Mouse (Mus musculus): ENCODE data around the gene Zfp82.

The Zfp82 gene

DNA sequence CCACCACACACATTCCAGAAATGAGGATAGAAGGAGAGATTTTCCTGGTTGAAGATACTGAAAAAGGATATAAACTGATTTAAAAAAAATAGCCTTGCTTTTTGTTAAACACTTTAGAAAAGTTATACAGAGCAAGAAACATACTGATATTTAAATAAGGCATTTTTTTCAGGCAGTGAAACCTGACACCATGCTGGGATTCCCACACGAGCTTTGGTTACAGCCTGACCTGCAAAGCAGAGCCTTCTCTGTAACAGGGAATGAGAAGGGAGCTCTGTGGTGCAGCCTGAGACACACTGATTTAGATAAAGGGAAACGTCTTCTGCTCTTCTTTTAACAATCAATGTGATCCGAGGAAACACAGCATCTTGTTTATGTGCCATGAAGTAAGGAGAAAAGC, 19.1 kb downstream of the Zfp82 start:
- in situ Hi-C loops (cut with MboI; ENCODE audit: unreplicated experiment in 2 of 2) = no loop called here

DNA sequence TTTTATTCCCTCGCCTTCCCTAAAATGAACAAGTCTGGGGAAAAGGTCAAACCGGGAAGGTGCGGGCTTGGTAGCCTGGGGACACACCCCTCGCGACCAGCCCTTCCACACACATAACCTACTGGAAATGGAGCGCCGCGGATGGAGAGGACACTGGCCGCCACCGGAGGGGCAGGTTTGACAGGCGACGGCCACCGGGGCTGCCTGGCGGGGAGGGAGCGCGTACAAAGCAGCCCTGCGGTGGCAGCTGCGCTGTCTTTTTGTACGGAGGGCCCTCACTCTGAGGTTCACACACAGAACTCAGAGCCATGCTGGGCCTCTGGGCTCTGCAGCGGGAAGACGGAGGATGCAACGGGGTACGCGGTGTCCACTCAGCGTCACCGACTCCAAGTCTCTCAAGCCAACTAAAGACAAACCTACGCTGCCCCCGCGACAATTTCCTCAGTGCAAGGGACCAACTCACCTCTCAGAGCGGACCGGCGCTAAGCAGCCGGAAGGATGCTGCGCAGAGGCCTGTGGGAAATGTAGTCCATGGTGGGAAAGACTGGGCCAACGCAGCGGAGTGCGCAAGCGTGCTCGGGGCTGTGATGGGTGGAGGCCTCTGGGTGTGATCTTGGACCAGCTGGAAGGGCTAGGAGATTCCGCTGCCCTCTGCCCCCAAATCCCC, 21.7 kb downstream of the Zfp82 start, which contains the start of gene Zfp14:
Gene Zfp14 (minus strand): TSS at position 499 of the 667 bp plus-strand sequence.
- in situ Hi-C loops (cut with MboI; ENCODE audit: unreplicated experiment in 2 of 2) = no loop called here

DNA sequence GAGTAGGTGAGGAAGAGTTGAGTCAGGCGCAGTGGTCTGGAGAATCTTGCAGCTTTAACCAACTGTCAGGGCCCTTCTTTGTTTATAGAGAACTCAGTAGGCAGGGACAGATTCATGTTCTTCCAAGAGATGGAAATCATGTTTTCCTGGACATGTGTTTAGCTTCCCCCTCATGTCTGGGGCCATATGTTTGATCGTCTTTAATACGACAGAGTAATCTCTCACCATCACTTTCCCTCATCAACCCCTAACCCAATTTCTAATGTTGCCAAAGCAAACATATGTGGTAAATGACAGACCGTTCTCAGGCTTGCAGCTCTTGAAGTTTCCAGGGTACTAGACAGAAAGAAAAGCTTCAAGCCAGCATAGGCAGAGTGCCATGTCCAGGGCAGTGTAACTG, 24.6 kb downstream of the Zfp82 start:
- in situ Hi-C loops (cut with MboI; ENCODE audit: unreplicated experiment in 2 of 2) = no loop called here

DNA sequence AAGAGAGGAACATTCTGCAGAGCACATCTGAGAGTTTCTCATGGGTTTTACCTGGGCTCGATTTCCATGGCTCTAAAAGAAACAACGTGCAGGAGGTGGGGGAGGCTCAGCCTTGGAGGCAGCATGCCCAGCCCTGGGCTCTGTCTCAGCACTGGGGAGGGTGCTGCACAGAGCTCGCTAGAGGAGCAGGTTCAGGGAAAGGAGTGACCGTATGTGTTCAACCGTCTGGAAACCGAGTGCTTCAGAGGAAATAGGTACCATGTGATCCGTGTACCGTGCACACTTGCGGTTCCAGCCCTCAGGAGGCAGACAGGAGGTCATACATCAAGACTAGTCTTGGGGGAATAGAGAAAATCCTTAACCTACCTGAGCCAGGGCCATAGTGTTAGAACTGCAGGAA, 28.3 kb downstream of the Zfp82 start:
- in situ Hi-C loops (cut with MboI; ENCODE audit: unreplicated experiment in 2 of 2) = no loop called here

DNA sequence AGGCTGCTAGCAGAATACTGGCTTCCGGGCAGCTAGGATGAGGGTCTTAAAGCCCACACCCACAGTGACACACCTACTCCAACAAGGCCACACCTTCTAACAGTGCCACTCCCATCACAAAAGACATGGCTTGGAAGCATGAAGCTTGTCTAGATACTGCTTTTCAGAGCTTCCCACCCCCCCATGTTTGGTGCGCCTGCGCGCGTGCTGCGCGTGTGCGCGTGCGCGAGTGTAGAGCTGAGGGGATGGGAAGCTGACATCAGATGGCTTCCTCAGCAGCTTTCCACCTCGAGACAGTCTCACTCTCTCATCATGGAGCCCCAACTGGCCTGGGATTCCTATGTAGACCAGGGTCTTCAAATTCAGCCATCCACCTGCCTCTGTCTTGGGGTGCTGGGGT, 38.4 kb downstream of the Zfp82 start:
- in situ Hi-C loops (cut with MboI; ENCODE audit: unreplicated experiment in 2 of 2) = no loop called here

DNA sequence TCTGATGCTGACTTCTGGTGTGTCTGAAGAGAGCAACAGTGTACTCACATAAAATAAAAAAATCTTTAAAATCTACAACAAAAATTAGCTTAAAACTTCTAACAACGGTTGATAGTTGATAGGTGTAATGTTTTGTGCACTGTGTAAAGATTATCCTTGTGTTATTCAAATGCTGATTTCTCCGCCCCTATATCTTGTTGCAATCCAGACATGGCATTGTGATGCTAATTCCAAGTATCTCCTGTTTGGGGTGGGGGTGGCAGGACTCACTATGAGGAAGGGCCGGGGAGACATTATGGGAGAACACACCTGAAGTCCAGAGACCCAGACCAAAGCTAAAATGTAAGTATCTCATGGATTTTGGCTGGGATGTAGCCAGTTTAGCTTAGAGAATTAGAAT, 41.3 kb downstream of the Zfp82 start:
- in situ Hi-C loops (cut with MboI; ENCODE audit: unreplicated experiment in 2 of 2) = no loop called here

DNA sequence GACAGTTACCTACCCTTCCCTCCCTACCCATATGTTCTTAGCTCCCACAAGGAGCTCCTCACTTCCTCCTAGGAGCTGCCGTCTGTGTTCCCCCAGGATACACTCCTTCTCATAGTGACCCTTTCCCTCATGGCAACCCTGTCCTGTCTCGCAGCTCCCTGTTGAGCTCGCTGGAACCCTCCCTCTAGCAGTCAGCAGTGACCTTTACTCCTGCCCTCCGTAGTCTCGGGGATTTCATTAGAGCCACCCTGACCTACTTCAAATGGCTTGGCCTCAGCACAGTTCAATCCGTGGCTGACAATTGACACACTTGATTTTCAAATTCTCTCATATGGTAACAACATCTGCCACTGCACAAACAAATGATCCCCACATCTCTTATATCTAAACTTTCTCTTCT, 42.0 kb downstream of the Zfp82 start:
- in situ Hi-C loops (cut with MboI; ENCODE audit: unreplicated experiment in 2 of 2) = no loop called here

DNA sequence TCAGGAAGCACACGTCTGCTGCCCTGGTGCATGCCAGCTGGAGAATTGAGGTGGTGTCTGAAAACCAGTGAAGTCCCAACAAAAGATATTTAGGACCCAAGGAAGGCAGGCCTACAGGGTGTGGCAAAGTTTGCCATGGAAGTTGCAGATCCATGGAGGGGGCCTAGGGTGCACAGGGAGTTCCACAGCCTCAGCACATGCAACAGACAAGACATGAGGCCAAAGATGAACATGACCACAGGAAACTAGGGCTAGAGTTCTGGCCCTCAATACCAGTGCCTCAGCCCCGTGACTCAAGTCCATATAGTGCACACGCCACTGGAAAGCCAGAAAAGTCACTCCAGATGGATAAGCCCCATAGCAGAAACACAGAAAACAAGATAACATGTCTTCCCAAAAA, 44.1 kb downstream of the Zfp82 start:
- in situ Hi-C loops (cut with MboI; ENCODE audit: unreplicated experiment in 2 of 2) = no loop called here

DNA sequence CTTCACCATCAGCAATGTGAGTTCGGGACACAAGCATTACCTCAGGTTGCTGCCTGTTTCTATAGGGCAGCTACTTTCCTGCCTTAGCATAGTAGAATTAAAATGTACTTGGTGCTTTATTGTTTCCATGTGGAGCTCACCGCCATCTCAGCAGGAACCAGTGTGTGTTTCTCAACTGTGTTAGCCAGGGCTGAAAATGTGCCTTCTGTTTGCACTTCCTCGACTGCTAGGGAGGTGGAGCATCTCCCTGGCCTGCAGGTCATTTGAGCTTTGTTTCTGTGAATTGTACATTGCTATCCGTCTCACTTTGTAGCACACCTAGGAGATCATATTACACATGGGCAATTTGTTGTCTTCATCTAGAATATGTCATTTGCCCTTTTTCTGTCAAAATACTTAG, 45.4 kb downstream of the Zfp82 start:
- in situ Hi-C loops (cut with MboI; ENCODE audit: unreplicated experiment in 2 of 2) = no loop called here

DNA sequence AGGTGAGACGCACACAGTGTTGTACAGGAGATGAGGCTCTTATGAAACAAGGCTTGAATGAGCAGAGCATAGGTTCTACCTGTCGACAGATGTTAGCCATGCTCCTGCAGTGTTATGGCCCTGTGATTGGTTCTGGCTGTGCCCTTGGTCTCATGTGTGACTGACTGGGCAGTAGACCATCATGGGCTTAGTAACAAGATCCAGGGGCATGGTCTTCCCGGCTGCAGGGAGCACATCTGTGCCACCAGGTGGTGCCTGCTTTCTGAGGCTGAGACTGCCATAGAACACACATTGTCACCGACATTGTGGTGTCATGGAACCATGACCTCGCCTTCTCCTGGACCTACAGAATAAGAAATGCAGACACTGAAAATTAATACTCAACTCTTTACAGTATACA, 47.3 kb downstream of the Zfp82 start:
- in situ Hi-C loops (cut with MboI; ENCODE audit: unreplicated experiment in 2 of 2) = no loop called here

DNA sequence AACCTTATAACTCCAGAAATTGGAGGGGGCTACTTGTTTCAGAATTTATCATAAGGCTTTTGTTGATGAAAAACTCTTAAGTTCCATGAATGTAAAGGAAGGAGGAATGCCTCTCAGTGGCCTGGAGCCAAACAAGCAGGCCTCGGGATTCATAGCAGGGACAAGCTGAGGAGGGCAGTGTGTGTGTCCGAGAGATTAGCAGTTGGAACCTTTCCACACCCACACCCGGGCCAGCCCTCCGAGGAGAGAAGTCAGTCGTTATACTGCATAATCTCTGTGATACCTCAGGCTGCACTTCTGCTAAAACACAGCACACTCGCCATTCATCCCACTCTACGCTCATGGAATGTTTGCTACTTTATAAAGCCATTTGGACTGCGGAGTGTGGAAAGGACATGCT, 48.9 kb downstream of the Zfp82 start:
- in situ Hi-C loops (cut with MboI; ENCODE audit: unreplicated experiment in 2 of 2) = no loop called here

DNA sequence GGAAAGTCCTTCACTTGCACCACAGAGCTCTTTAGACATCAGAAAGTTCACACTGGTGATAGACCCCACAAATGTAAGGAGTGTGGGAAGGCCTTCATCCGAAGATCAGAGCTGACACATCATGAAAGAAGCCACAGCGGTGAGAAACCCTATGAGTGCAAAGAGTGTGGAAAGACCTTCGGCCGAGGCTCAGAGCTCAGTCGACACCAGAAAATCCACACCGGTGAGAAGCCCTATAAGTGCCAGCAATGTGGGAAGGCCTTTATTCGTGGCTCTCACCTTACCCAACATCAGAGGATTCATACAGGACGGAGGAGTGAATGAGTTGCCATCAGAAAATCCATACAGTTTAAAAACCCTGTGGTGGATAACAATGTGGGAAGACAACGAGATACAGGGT, 49.4 kb downstream of the Zfp82 start:
- in situ Hi-C loops (cut with MboI; ENCODE audit: unreplicated experiment in 2 of 2) = no loop called here

DNA sequence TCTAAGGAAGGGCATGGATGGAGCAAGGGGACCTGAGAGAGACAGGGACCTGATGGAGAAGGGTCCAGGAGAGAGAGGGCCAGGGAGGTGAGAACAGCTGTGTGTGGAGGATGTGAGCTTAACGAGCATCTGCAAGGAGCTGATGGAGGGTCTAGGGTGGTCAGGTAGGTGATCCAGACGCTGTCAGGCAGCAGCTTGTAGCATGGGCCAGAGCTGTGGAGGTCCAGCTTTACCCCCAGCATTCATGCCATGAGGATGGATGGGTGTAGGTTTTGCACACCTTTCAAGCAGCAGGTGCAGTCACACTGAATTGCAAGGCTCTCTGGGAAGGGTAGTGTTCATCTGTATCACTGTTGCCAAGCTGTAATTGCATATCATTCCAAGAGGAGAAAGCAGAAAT, 53.2 kb downstream of the Zfp82 start:
- in situ Hi-C loops (cut with MboI; ENCODE audit: unreplicated experiment in 2 of 2) = loop anchor here (5.0 to 10.0 kb wide), 5 partner anchors 43 to 185 kb away; partner anchors contain the start of genes Gm26920 (in 1 of the 2), Zfp260 (in 1 of the 2) and Zfp566 (in 1 of the 2)

DNA sequence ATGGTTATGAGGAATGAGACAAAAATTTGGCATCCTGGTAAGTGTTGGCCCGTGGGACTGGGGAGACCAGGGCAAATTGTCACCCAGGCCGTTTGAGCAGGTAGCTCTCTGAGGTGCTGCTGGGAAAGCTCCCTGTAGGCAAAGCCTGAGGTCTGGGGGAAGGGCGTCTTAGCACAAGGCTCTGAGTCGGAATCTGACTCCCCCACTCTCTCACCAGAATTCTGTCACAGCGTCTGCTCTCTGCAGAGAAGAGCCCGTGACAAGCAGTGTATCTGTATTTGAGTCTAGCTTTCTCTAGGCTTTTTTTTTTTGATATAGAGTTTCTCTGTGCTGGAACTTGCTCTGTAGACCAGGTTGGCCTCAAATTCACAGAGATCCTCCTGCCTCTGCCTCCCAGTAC, 55.5 kb downstream of the Zfp82 start:
- in situ Hi-C loops (cut with MboI; ENCODE audit: unreplicated experiment in 2 of 2) = loop anchor here (5.0 to 10.0 kb wide), 5 partner anchors 45 to 188 kb away; partner anchors contain the start of genes Gm26920 (in 1 of the 2), Zfp260 (in 1 of the 2) and Zfp566 (in 1 of the 2)

DNA sequence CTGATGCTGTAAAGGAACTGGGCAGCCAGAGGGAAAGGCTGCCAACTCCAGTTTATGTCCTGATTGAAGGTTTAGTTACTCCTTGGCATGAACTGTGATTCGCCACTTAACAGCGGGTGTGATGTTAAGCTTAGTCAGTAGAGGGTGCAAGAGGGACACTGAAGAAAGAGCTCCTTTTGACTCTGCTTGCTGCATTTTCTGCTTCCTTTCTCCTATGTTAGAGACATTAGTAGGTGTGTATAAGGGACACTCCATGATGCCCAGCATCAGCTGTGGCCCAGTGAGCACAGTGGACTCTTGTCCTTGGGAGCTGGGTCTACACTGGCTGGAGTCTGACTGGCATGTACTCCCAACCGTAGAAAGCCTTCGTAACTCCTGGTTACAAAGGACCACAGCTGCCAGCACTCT, 59.7 kb downstream of the Zfp82 start:
- in situ Hi-C loops (cut with MboI; ENCODE audit: unreplicated experiment in 2 of 2) = loop anchor here (5.0 to 10.0 kb wide), 4 partner anchors 52 to 194 kb away; partner anchors contain the start of genes Gm26920 (in 1 of the 2), Zfp260 (in 1 of the 2) and Zfp566 (in 1 of the 2)

DNA sequence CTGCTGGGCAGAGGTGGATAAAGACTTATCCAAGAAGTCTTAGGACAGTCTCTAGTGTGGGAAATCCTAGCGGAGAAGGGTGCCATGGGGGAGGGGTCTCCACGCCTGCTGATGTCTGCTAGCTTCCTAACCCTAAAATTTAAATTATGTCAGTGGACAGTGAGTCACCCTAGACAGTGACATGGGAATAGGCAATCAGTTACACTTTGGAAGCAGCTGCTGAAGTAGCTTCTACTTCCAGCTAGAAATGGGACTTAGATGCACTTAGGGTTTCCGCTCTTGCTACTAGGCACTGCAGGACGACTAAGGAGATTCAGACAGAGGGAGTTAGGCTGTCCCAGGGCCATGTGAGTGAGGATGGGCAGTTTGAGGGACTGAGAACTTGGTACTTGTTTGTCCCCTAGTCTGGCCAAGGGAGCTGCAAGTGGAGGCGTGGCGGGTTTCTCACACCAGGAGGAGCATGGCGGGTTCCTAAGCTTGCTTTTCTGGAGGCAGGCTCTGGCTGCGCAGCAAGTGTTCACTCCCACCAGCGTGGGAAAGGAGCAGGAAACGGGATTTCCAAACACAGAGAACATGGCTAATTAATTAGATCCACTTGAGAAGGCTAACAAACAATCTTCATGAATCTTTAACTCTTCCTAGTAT, 62.0 kb downstream of the Zfp82 start:
- in situ Hi-C loops (cut with MboI; ENCODE audit: unreplicated experiment in 2 of 2) = loop anchor here (5.0 to 10.0 kb wide), 4 partner anchors 54 to 197 kb away; partner anchors contain the start of genes Gm26920 (in 1 of the 2), Zfp260 (in 1 of the 2) and Zfp566 (in 1 of the 2)

DNA sequence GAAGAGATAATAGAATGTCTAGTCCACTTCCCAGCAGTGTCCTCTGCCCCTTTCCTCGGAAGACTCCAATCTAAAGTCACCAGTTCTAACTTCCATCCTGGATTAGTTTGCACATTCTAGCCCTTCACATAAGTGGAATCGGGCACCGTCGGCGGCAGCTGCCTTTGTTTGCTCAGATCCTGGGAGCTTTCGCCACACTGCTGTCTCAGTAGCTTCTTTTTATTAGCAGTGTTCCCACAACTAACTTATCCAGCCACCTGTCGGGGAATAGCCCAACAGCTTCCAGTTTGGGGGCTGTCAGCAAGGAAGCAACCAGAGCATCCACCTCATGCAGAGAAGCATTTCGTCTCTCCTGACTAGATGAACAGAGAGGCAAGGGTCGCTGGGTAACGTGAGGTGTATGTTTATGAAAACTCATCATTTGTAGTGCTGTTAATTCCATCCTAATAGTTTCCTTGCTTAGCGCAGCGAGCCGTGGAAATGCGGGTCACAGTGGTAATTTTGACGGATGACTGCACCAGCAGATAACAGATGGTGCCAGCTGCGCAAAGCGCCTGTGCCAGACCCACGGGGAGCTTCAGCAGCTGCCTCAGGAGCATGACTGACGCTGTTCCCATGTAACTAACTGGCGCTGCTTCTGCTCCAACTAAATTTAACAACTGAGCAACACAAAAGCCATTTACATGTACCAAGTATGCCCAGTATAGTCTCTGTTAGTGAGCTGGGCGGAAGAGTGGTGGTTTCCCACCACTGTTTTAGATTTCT, 63.2 kb downstream of the Zfp82 start:
- in situ Hi-C loops (cut with MboI; ENCODE audit: unreplicated experiment in 2 of 2) = loop anchor here (5.0 to 10.0 kb wide), 4 partner anchors 55 to 198 kb away; partner anchors contain the start of genes Gm26920 (in 1 of the 2), Zfp260 (in 1 of the 2) and Zfp566 (in 1 of the 2)

DNA sequence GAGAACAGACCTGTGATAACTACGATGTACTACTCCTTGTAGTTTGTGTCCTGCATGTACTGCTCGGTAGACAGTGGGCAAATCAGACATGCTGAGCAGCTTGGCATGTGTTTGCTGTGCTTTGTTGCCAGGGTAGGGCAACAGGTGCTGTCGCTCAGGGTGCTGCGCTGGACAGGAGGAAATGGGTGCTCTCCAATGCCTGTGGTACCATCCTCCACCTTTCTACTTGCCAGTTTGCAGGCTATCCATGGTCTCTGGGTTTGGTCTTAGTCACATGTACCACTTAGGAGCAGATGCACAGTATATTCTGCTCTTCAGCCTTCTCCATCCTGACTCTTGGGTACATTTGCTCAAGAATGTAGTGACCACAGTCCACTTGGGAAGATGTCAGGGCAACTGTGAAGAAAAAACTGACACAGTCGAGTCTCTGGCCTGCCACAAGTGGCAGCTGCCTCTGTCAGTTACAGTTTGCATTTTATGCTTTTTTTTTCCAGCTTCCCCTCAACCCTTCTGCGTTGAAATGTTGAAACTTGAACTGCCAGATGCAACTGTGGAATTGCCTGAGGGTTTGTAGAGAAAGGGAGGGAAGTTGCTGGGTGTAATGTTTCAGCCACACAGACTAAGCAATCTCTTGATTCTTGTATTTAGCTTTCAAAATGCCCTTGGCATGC, 64.5 kb downstream of the Zfp82 start:
- in situ Hi-C loops (cut with MboI; ENCODE audit: unreplicated experiment in 2 of 2) = no loop called here

DNA sequence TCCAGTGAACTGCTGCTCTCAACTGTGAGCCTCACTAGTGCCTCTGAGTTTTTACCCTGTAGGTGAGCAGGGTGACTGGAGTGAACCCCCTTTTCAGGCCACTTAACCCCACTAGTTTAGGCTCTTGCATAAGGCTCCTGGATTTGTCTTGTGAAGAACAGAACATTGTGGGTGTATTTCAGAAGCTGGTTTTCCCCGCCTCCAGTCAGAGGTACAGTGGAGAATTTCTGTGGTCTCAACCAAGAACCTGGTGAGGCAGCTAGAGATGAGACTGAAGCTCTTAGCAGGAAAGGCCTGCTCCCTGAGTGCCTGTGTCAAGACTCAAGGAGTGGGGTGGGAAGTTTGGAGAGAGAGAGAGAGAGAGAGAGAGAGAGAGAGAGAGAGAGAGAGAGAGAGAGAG, 65.1 kb downstream of the Zfp82 start:
- in situ Hi-C loops (cut with MboI; ENCODE audit: unreplicated experiment in 2 of 2) = no loop called here
